Mouse (Mus musculus): ENCODE measurements around the gene Hap1.
"Not testable (repeated sequence)": the region's sequence is repeated elsewhere in the genome, so short reads cannot be mapped to it uniquely, and the experiment has no call there.

The Hap1 gene

GRCm38 (mm10) chr11:100352076-100352857, 3.7 kb downstream of the Hap1 start:
- peak; percentile 52 for DNase-seq

GRCm38 (mm10) chr11:100344269-100344668, 11.7 kb downstream of the Hap1 start:
- no peak for DNase-seq

GRCm38 (mm10) chr11:100335731-100336130, 20.2 kb downstream of the Hap1 start:
- no peak for DNase-seq

GRCm38 (mm10) chr11:100333944-100334457, 21.9 kb downstream of the Hap1 start, which contains the start of gene Gast:
TSS of gene Gast (plus strand) at chr11:100334407.
- no peak for DNase-seq

GRCm38 (mm10) chr11:100332766-100333515, 23.0 kb downstream of the Hap1 start:
- no peak for DNase-seq

- DNase-seq, result not testable (repeated sequence)
These were observed 25.0 kb downstream of the Hap1 start for GRCm38 (mm10) chr11:100330816-100331375.

- DNase-seq, result no peak
These were observed 25.7 kb downstream of the Hap1 start for GRCm38 (mm10) chr11:100330235-100330634.

GRCm38 (mm10) chr11:100327761-100328160, 28.2 kb downstream of the Hap1 start:
- no peak for DNase-seq

GRCm38 (mm10) chr11:100327316-100327715, 28.6 kb downstream of the Hap1 start:
- no peak for DNase-seq

- no peak for DNase-seq
These were observed 30.8 kb downstream of the Hap1 start for GRCm38 (mm10) chr11:100325062-100325629.

GRCm38 (mm10) chr11:100323578-100323977, 32.4 kb downstream of the Hap1 start:
- DNase-seq, result peak; percentile 72

- DNase-seq, result no peak
These were observed 33.2 kb downstream of the Hap1 start for GRCm38 (mm10) chr11:100322591-100323258.

GRCm38 (mm10) chr11:100321479-100322305, 34.2 kb downstream of the Hap1 start:
- not testable (repeated sequence) for DNase-seq

- DNase-seq, result not testable (repeated sequence)
These were observed 35.1 kb downstream of the Hap1 start for GRCm38 (mm10) chr11:100320701-100321410.

- DNase-seq, result peak; percentile 96
These were observed 35.7 kb downstream of the Hap1 start for GRCm38 (mm10) chr11:100320172-100320630.

- DNase-seq, result peak; percentile 100
These were observed 36.3 kb downstream of the Hap1 start, which contains the start of gene Eif1 for GRCm38 (mm10) chr11:100319492-100320171. TSS of gene Eif1 (plus strand) at chr11:100319885.

GRCm38 (mm10) chr11:100318529-100319451, 37.1 kb downstream of the Hap1 start:
- DNase-seq, result peak; percentile 19

GRCm38 (mm10) chr11:100317826-100318380, 38.0 kb downstream of the Hap1 start:
- no peak for DNase-seq

Measured in thymus, postnatal 14 days (tissue).